Mouse (Mus musculus): Measurements from ENCODE around the gene Tshz2. TPM values are rescaled to one million over a fixed set of nuclear protein-coding genes. Genes with fewer than 3 reads are reported as not detected.

Tshz2 gene
- polyA plus RNA-seq, 1 experiment from 2014 or later = 12.0 TPM

GRCm38 (mm10) chr2:169935642-169936041, 302.8 kb downstream of the Tshz2 start:
- H3K36me3 ChIP-seq (ENCODE audit: control insufficient read depth, insufficient read depth) = no peaks in the 10 kb centered on the region
- ATAC-seq = no peak
- H3K27me3 ChIP-seq (replicated peaks; ENCODE audit: control insufficient read depth, insufficient read depth, low read length) = no peaks in the 10 kb centered on the region
- no peak overlapping the region for H3K4me2 ChIP-seq (ENCODE audit: low read length)
- no peaks in the 10 kb centered on the region for H3K9me3 ChIP-seq (ENCODE audit: control insufficient read depth, low read length)
- H3K4me3 ChIP-seq (replicated peaks; ENCODE audit: low read length) = no peak overlapping the region
- H3K27ac ChIP-seq (ENCODE audit: low read length) = no peak overlapping the region
- H3K9ac ChIP-seq (replicated peaks; ENCODE audit: low read depth, low read length) = no peak overlapping the region
- H3K4me1 ChIP-seq (replicated peaks; ENCODE audit: control insufficient read depth, insufficient read depth, low read length) = no peaks in the 10 kb centered on the region
- WGBS = 77% methylated on average over 6 of the region's 6 CpGs

GRCm38 (mm10) chr2:169940297-169941142, 307.7 kb downstream of the Tshz2 start:
- Histone ChIP-seq H3K27ac (ENCODE audit: low read length) (no peak overlapping the region), H3K36me3 (ENCODE audit: control insufficient read depth, insufficient read depth) (no peaks in the 10 kb centered on the region), H3K27me3 (replicated peaks; ENCODE audit: control insufficient read depth, insufficient read depth, low read length) (no peaks in the 10 kb centered on the region), H3K4me2 (ENCODE audit: low read length) (no peak overlapping the region), H3K9ac (replicated peaks; ENCODE audit: low read depth, low read length) (no peak overlapping the region), H3K9me3 (ENCODE audit: control insufficient read depth, low read length) (no peaks in the 10 kb centered on the region), H3K4me3 (replicated peaks; ENCODE audit: low read length) (no peak overlapping the region), H3K4me1 (replicated peaks; ENCODE audit: control insufficient read depth, insufficient read depth, low read length) (no peaks in the 10 kb centered on the region)
- ATAC-seq = no peak
- 70% methylated on average over 16 of the region's 16 CpGs for WGBS

- H3K27ac ChIP-seq (ENCODE audit: low read length) = no peak overlapping the region
- H3K9ac ChIP-seq (replicated peaks; ENCODE audit: low read depth, low read length) = no peak overlapping the region
- no peaks in the 10 kb centered on the region for H3K27me3 ChIP-seq (replicated peaks; ENCODE audit: control insufficient read depth, insufficient read depth, low read length)
- no peaks in the 10 kb centered on the region for H3K4me1 ChIP-seq (replicated peaks; ENCODE audit: control insufficient read depth, insufficient read depth, low read length)
- H3K4me3 ChIP-seq (replicated peaks; ENCODE audit: low read length) = no peak overlapping the region
- 50% methylated on average over 6 of the region's 6 CpGs for WGBS
- no peak for ATAC-seq
- no peaks in the 10 kb centered on the region for H3K9me3 ChIP-seq (ENCODE audit: control insufficient read depth, low read length)
- no peaks in the 10 kb centered on the region for H3K36me3 ChIP-seq (ENCODE audit: control insufficient read depth, insufficient read depth)
- H3K4me2 ChIP-seq (ENCODE audit: low read length) = no peak overlapping the region
Observed at GRCm38 (mm10) chr2:169943727-169944126, 310.9 kb downstream of the Tshz2 start.

- H3K4me1 ChIP-seq (replicated peaks; ENCODE audit: control insufficient read depth, insufficient read depth, low read length) = no peaks in the 10 kb centered on the region
- H3K4me2 ChIP-seq (ENCODE audit: low read length) = no peak overlapping the region
- no peak overlapping the region for H3K27ac ChIP-seq (ENCODE audit: low read length)
- no peak overlapping the region for H3K9ac ChIP-seq (replicated peaks; ENCODE audit: low read depth, low read length)
- 88% methylated on average over 6 of the region's 6 CpGs for WGBS
- H3K27me3 ChIP-seq (replicated peaks; ENCODE audit: control insufficient read depth, insufficient read depth, low read length) = no peaks in the 10 kb centered on the region
- no peaks in the 10 kb centered on the region for H3K9me3 ChIP-seq (ENCODE audit: control insufficient read depth, low read length)
- H3K4me3 ChIP-seq (replicated peaks; ENCODE audit: low read length) = no peak overlapping the region
- no peaks in the 10 kb centered on the region for H3K36me3 ChIP-seq (ENCODE audit: control insufficient read depth, insufficient read depth)
- no peak for ATAC-seq
Observed at GRCm38 (mm10) chr2:169948139-169948538, 315.3 kb downstream of the Tshz2 start.

- Histone ChIP-seq H3K4me3 (replicated peaks; ENCODE audit: low read length) (no peak overlapping the region), H3K36me3 (ENCODE audit: control insufficient read depth, insufficient read depth) (no peaks in the 10 kb centered on the region), H3K9me3 (ENCODE audit: control insufficient read depth, low read length) (no peaks in the 10 kb centered on the region), H3K27me3 (replicated peaks; ENCODE audit: control insufficient read depth, insufficient read depth, low read length) (no peaks in the 10 kb centered on the region), H3K4me1 (replicated peaks; ENCODE audit: control insufficient read depth, insufficient read depth, low read length) (no peaks in the 10 kb centered on the region), H3K9ac (replicated peaks; ENCODE audit: low read depth, low read length) (no peak overlapping the region), H3K4me2 (ENCODE audit: low read length) (no peak overlapping the region), H3K27ac (ENCODE audit: low read length) (no peak overlapping the region)
- WGBS = 85% methylated on average over 8 of the region's 8 CpGs
- no peak for ATAC-seq
Observed at GRCm38 (mm10) chr2:169951041-169951440, 318.2 kb downstream of the Tshz2 start.

GRCm38 (mm10) chr2:169952981-169953380, 320.2 kb downstream of the Tshz2 start:
- Histone ChIP-seq H3K36me3 (ENCODE audit: control insufficient read depth, insufficient read depth) (no peaks in the 10 kb centered on the region), H3K9me3 (ENCODE audit: control insufficient read depth, low read length) (no peaks in the 10 kb centered on the region), H3K27me3 (replicated peaks; ENCODE audit: control insufficient read depth, insufficient read depth, low read length) (no peaks in the 10 kb centered on the region), H3K4me2 (ENCODE audit: low read length) (no peak overlapping the region), H3K27ac (ENCODE audit: low read length) (no peak overlapping the region), H3K4me1 (replicated peaks; ENCODE audit: control insufficient read depth, insufficient read depth, low read length) (no peaks in the 10 kb centered on the region), H3K4me3 (replicated peaks; ENCODE audit: low read length) (no peak overlapping the region), H3K9ac (replicated peaks; ENCODE audit: low read depth, low read length) (no peak overlapping the region)
- ATAC-seq = no peak
- WGBS = 93% methylated on average over 2 of the region's 2 CpGs

GRCm38 (mm10) chr2:169958736-169959573, 326.1 kb downstream of the Tshz2 start:
- Histone ChIP-seq H3K4me3 (replicated peaks; ENCODE audit: low read length) (no peak overlapping the region), H3K4me1 (replicated peaks; ENCODE audit: control insufficient read depth, insufficient read depth, low read length) (peaks cover 24% of the 10 kb centered on the region), H3K36me3 (ENCODE audit: control insufficient read depth, insufficient read depth) (no peaks in the 10 kb centered on the region), H3K4me2 (ENCODE audit: low read length) (no peak overlapping the region), H3K9me3 (ENCODE audit: control insufficient read depth, low read length) (no peaks in the 10 kb centered on the region), H3K27ac (ENCODE audit: low read length) (no peak overlapping the region), H3K27me3 (replicated peaks; ENCODE audit: control insufficient read depth, insufficient read depth, low read length) (0 out of 2 replicates have a peak, but pooled peaks cover 2% of the 10 kb centered on the region), H3K9ac (replicated peaks; ENCODE audit: low read depth, low read length) (no peak overlapping the region)
- WGBS = 25% methylated on average over 17 of the region's 17 CpGs
- peak; percentile 45; the same call in 1 of the 2 replicates for ATAC-seq

- peak overlapping the region; percentile 28; the same call in 1 of the 2 replicates for H3K9ac ChIP-seq (replicated peaks; ENCODE audit: low read depth, low read length)
- peaks cover 24% of the 10 kb centered on the region for H3K4me1 ChIP-seq (replicated peaks; ENCODE audit: control insufficient read depth, insufficient read depth, low read length)
- 5% methylated on average over 24 of the region's 24 CpGs for WGBS
- H3K36me3 ChIP-seq (ENCODE audit: control insufficient read depth, insufficient read depth) = no peaks in the 10 kb centered on the region
- H3K27me3 ChIP-seq (replicated peaks; ENCODE audit: control insufficient read depth, insufficient read depth, low read length) = 0 out of 2 replicates have a peak, but pooled peaks cover 2% of the 10 kb centered on the region
- ATAC-seq = peak; percentile 79
- peak overlapping the region; percentile 76 for H3K27ac ChIP-seq (ENCODE audit: low read length)
- peak overlapping the region; percentile 43 for H3K4me3 ChIP-seq (replicated peaks; ENCODE audit: low read length)
- peak overlapping the region; percentile 76 for H3K4me2 ChIP-seq (ENCODE audit: low read length)
- no peaks in the 10 kb centered on the region for H3K9me3 ChIP-seq (ENCODE audit: control insufficient read depth, low read length)
Observed at GRCm38 (mm10) chr2:169961463-169962230, 328.8 kb downstream of the Tshz2 start.
